Mouse (Mus musculus): ENCODE data around the gene Usp35.

DNA sequence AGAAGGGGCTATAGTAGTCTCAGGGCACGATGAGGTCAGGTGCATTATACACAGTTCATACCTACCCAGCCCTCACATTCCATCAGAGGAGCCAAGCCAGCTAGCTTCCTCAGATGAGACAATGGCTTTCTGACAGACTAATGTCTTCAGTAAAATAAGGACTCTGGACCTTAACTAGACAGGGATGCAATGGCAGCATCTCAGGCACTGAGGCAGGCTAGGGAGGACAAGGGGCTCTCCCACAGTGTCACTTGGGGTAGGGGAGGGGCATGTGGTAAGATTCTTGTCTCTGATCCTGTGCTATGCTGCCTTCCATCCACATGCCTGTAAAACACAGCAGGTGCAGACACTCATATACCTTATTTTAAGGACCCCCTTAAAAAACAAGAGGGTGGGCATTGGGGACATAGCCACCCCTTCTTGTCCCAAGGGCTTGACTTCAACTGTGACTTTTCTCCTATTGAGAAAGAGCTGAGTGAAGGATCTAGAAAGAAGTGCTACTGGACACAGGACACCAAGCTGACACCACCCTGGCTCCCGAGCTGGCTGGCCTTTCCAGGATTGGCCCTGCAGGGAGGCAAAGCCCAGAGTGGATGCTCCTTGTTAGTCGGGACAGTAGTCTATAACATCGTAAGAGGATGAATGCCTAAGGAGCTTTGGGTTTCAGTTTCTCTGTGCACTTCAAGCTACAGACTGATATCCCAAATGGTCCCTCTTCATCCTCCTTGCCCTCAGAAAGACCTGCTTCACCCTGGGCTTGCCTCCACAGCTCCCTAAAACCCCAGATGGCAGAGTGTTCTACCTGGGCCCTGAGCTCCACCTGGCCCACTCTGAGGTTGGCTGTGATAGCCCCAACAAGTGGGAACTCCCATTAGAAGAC, 22.1 kb downstream of the Usp35 start:
- TF ChIP-seq POLR2AphosphoS5 (IDR thresholded peaks at IDR 0.05; ENCODE audit: insufficient replicate concordance, low read depth, low read length) (no peak), CTCF (IDR thresholded peaks at IDR 0.05; ENCODE audit: low read depth, low read length) (no peak)

Measured in G1E (cell line).